Mouse (Mus musculus) lung, adult 2 months (tissue): ENCODE results near the gene Pafah1b2.

Experiments used
- CTCF ChIP-seq: fragments of 200-500 bp; IDR thresholded peaks from 2 replicates; pipeline ENCODE4 v1.5.1; 2011; ENCODE audit warnings: mild to moderate bottlenecking, low read length, control low read depth; ENCODE audit not compliant: insufficient read depth
- POLR2A ChIP-seq: fragments of 200-500 bp; IDR thresholded peaks from 2 replicates; pipeline ENCODE4 v1.6.1; 2011; ENCODE audit warnings: low read depth, mild to moderate bottlenecking, control low read depth, low read length, borderline replicate concordance; ENCODE audit errors: extremely low read depth

GRCm38 (mm10) chr9:45958851-45959250 is 53.6 kb downstream of the Pafah1b2 start:
- no peak for TF ChIP-seq CTCF
- TF ChIP-seq POLR2A: no peak
